Mouse (Mus musculus) urinary bladder, postnatal 0 days (tissue): ENCODE data around the gene Npnt. TPM values are rescaled to one million over a fixed set of nuclear protein-coding genes. Genes with fewer than 3 reads are reported as not detected.

ENCODE experiments used
- polyA plus RNA-seq: library from polyadenylated mRNA; unstranded; fragments of >200 nt; fragmentation: Nextera tagmentation; extraction: Ambion mirVana; gene quantifications from 2 replicates; pipeline ENCODE4 v1.2.1, GENCODE M21; 2015

The Npnt gene
- 11.7 and 12.2 TPM in 2 replicates for polyA plus RNA-seq

DNA sequence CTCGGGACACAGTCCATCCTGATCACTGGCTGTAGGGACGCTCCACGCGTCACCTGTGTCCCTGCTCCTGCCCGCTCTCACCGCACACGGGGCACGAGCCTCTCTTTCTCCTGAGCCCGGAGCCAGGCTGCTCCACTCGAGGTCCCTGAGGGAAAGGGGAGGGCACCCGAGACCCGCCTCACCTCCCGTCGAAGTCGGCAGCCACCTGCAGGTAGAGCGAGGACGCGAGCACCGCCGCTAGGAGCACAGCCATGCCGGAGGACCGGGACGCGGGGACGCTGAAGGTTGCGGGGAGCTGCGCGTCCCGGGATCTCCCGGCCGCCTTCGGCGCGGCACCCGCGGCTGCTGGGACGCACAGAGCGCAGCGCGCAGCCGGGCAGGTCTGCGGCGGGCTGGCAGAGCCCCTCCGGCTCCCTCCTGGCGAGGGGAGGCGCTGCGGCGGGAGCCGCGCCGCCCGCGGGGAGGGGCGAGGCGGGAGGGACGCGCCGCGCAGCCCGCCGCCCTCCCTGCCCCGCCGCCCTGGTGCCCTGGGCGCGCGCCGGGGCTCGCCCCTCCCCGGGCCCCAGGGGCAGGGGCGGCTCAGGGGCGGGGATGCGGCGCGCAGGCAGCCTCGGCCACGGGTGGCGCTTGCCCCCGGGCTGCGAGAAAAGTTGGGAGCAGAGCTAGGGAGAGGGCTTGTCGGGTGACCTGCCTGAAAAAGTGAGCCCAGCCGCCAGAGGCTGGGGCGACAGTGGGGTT is at the start of gene Npnt:
TSS of gene Npnt (minus strand) at position 501 of the 738 bp plus-strand sequence.

Other genes starting within 250 kb of the Npnt start
- gene Ints12, start 141.5 kb upstream of the Npnt start, polyA plus RNA-seq = 9.2 and 11.7 TPM in 2 replicates
- gene Gstcd, start 141.7 kb upstream of the Npnt start, polyA plus RNA-seq = 1.9 and 3.0 TPM in 2 replicates